Mouse (Mus musculus): ENCODE data around the gene Itgae. TPM values are rescaled to one million over a fixed set of nuclear protein-coding genes. Genes with fewer than 3 reads are reported as not detected.
"Not testable (repeated sequence)": the region's sequence is repeated elsewhere in the genome, so short reads cannot be mapped to it uniquely, and the experiment has no call there.

The Itgae gene
- polyA plus RNA-seq, 1 experiment from 2014 or later, result 0.28 TPM

DNA sequence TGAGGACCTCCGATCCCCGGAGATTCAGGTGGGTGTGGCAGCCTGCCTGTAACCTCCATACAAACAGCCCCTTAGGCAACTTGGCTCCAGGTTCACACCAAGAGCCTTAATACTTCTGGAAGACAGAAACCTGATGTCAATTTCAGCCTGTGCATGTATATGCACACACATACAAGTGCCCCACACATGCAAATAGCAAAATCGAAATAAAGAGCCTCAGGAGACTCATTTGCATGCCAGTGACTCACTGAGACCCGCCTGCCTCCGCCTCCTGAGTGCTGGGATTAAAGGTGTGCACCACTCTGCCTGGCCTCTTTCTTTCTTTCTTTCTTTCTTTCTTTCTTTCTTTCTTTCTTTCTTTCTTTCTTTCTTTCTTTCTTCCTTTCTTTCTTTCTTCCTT lies 8.5 kb downstream of the Itgae start:
- Histone ChIP-seq H3K4me1 (replicated peaks) (no peaks in the 10 kb centered on the region), H3K27ac (no peak overlapping the region), H3K36me3 (no peaks in the 10 kb centered on the region), H3K9me3 (no peaks in the 10 kb centered on the region), H3K9ac (replicated peaks) (no peak overlapping the region), H3K4me2 (replicated peaks) (no peak overlapping the region), H3K27me3 (no peaks in the 10 kb centered on the region), H3K4me3 (replicated peaks) (no peak overlapping the region)
- ATAC-seq, result no peak
- WGBS, result 73% methylated on average over 5 of the region's 5 CpGs

DNA sequence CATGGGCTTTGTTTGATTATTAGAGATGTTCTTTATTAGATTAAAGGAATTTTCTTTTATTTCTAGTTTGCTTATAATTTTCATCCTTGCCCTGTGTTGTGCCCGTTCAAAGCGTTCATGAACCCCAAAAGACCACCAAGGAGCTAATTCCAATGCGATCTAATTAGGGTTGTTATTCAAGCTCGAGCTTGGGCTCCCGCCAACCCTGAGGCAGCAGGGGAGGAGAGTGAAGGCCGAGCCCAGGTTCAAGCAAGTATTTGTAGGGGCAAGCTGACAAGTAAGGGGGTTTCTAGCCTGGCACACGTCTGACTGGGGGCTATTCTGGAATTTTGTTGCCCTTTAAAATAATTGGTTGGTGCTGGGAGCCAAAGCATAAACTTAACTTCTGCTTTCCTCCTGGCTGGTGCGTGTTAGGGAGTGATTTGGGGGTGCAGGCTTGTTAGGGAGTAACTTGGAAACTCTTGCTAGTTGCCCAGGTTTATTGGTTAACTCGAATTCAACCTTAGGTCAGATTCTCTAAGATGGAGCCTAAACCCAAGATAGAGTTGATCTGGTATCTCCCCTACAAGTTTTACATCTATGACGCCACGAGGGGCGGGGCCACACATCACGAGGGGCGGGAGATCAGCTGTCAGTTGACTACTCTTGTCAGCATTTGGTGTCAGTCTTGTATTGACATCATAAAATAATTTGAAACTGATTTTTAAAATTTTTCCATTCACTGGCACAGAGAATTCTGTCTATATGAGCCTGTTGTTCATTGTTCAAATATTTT lies 9.8 kb downstream of the Itgae start:
- Histone ChIP-seq H3K27me3 (no peaks in the 10 kb centered on the region), H3K9ac (replicated peaks) (no peak overlapping the region), H3K27ac (no peak overlapping the region), H3K4me3 (replicated peaks) (no peak overlapping the region), H3K9me3 (no peaks in the 10 kb centered on the region), H3K4me1 (replicated peaks) (no peaks in the 10 kb centered on the region), H3K4me2 (replicated peaks) (no peak overlapping the region), H3K36me3 (no peaks in the 10 kb centered on the region)
- 68% methylated on average over 14 of the region's 14 CpGs for WGBS
- no peak for ATAC-seq

DNA sequence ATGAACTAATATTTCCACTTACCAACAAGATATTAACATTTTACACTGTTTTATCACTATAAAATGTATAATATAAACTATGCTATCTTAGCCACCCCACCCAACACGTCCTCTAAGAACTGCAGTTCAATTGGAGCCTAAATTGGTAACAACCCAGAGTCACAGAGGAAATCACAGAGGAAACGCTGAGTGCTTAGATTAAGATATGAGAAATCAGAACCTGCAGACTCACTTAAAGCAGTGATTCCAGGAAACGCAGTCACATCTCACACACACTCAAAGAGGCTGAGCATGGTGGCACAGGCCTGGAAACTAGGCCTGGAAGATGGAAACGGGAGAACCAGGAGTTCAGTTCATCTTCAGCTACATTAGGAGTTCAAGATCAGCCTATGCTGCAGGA lies 10.9 kb downstream of the Itgae start:
- Histone ChIP-seq H3K9me3 (no peaks in the 10 kb centered on the region), H3K27me3 (no peaks in the 10 kb centered on the region), H3K9ac (replicated peaks) (no peak overlapping the region), H3K4me2 (replicated peaks) (no peak overlapping the region), H3K4me1 (replicated peaks) (no peaks in the 10 kb centered on the region), H3K36me3 (no peaks in the 10 kb centered on the region), H3K27ac (no peak overlapping the region), H3K4me3 (replicated peaks) (no peak overlapping the region)
- WGBS, result 89% methylated on average over 4 of the region's 4 CpGs
- no peak for ATAC-seq

DNA sequence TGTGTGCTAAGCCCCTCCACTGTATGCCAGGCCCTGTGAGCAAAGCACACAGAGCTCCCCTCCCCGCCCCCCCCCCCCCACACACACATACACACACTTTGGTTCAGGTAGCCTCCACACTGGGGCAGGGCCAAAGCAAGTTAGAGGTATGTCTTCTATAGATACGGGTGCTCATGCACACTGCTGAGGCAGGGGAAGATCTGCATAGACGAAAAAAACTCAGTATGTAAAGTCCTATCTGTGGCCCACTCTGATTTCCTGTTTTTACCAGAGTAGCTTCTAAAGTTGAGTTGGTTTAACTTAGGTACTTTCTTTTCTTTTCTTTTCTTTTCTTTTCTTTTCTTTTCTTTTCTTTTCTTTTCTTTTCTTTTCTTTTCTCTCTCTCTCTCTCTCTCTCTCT lies 14.9 kb downstream of the Itgae start:
- H3K4me1 ChIP-seq (replicated peaks), result no peaks in the 10 kb centered on the region
- no peaks in the 10 kb centered on the region for H3K27me3 ChIP-seq
- no peaks in the 10 kb centered on the region for H3K36me3 ChIP-seq
- 62% methylated on average over 3 of the region's 3 CpGs for WGBS
- no peak overlapping the region for H3K9ac ChIP-seq (replicated peaks)
- ATAC-seq, result no peak
- H3K9me3 ChIP-seq, result no peaks in the 10 kb centered on the region
- no peak overlapping the region for H3K4me2 ChIP-seq (replicated peaks)
- no peak overlapping the region for H3K27ac ChIP-seq
- H3K4me3 ChIP-seq (replicated peaks), result no peak overlapping the region

DNA sequence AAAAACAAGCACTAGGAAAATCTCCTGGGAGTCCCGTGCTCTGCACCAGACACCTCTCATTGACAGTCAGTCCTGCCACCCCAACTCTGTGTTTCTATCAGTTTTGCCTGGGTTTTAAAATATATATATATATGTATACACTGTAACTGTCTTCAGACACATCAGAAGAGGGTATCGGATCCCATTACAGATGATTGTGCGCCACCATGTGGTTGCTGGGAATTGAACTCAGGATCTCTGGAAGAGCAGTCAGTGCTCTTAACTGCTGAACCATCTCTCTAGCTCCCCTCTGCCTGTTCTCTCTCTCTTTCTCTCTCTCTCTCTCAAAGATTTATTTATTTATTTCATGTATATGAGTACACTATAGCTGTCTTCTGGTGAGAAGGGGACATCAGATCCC lies 17.0 kb downstream of the Itgae start:
- not testable (repeated sequence) for H3K4me3 ChIP-seq (replicated peaks); H3K9ac ChIP-seq (replicated peaks); H3K9me3 ChIP-seq; H3K4me1 ChIP-seq (replicated peaks); H3K4me2 ChIP-seq (replicated peaks); H3K27ac ChIP-seq; H3K27me3 ChIP-seq; ATAC-seq; H3K36me3 ChIP-seq
- WGBS, result 35% methylated on average over 3 of the region's 3 CpGs

DNA sequence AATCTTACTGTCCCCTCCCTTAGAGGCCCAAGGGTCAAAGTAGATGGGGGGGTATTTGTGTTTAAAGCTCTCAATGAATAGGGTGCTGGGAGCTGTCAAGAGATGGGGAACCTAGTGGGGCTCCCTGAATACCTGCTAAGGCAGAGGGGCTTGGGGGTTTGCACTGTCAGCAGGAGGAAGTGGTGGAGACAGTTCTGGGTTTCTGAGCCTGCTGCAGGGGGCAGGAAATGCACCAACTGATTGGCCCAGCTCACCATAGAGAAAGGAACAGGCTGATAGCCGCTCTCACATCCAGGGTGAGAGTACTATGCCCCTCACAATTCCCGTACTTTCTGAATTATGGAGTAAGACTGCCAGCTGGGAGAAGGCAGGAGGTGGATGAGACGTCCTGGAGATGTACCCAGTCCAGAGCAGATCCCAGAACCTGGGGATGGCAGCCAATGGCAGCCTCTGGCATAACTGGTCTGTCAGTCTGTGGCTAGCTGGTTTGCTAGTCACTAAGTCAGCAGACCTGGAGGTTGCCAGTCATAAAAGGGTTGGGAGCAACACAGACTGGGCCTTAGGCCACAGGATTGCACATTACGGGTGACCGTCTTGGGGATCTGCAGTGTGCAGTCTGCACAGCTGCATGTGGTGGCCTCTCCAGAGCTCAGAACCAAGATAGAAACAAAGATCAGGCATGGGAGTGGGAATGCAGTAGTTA lies 18.0 kb downstream of the Itgae start:
- Histone ChIP-seq H3K27me3 (no peaks in the 10 kb centered on the region), H3K27ac (no peak overlapping the region), H3K4me3 (replicated peaks) (no peak overlapping the region), H3K4me1 (replicated peaks) (no peaks in the 10 kb centered on the region), H3K9ac (replicated peaks) (no peak overlapping the region), H3K4me2 (replicated peaks) (no peak overlapping the region), H3K36me3 (no peaks in the 10 kb centered on the region), H3K9me3 (no peaks in the 10 kb centered on the region)
- WGBS, result 81% methylated on average over 5 of the region's 5 CpGs
- no peak for ATAC-seq

DNA sequence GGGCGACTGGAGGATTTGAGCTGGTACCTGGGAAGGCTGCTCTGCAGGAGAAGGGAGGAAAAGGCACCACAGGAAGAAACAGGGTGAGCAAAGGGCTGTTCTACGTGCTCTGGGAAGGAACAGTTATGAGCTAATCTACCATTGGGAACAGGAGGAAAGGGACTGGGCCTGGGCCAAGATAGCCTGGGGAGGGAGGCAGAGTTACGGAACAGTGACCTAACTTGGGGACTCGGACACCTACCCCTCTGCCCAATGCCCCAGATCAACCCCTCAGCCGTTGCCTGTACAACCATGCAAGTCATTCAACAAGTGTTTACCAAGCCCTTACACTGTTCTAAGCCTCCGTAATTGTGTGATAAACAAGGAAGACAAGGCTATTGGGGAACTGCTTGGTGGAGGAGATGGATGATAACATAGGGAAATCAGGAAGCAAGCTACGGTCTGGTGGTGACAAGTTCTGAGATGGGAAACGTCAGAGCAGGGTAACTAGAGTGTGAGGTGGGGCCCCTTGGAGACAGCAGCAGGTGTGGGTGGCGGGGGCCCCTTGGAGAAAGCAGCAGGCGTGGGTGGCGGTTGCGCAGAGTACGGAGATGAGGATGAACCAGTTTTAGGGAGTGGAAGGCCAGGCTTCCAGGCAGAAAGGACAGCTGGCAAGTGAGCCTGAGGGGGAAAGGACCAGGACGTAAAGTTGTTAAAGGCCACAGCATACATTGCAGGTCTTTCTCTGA lies 18.7 kb downstream of the Itgae start:
- 83% methylated on average over 14 of the region's 14 CpGs for WGBS
- Histone ChIP-seq H3K4me2 (replicated peaks) (no peak overlapping the region), H3K9ac (replicated peaks) (no peak overlapping the region), H3K9me3 (no peaks in the 10 kb centered on the region), H3K27ac (no peak overlapping the region), H3K4me3 (replicated peaks) (no peak overlapping the region), H3K36me3 (no peaks in the 10 kb centered on the region), H3K27me3 (no peaks in the 10 kb centered on the region), H3K4me1 (replicated peaks) (no peaks in the 10 kb centered on the region)
- no peak for ATAC-seq

DNA sequence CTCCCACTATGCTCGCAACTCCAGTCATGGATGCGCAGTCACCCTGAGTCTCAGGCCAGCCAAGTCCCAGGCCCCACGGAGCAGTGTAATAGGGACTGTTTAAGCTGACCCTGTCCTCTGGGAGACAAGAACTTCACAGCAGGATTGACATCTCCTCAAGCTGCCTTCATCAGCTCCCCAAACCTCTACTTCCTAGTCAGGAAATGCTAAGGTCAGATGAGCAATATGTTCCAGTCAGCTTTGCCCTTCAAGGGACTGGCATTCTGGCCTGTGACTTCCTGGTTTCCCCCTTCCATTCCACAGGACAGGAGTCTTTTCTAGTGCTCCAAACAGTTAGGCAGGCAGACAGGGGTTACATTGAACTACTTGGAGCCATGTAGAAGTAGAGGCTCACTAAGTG lies 19.6 kb downstream of the Itgae start:
- ATAC-seq, result no peak
- 90% methylated on average over 3 of the region's 3 CpGs for WGBS
- Histone ChIP-seq H3K27ac (no peak overlapping the region), H3K4me3 (replicated peaks) (no peak overlapping the region), H3K9ac (replicated peaks) (no peak overlapping the region), H3K36me3 (no peaks in the 10 kb centered on the region), H3K4me1 (replicated peaks) (no peaks in the 10 kb centered on the region), H3K27me3 (no peaks in the 10 kb centered on the region), H3K4me2 (replicated peaks) (no peak overlapping the region), H3K9me3 (no peaks in the 10 kb centered on the region)

DNA sequence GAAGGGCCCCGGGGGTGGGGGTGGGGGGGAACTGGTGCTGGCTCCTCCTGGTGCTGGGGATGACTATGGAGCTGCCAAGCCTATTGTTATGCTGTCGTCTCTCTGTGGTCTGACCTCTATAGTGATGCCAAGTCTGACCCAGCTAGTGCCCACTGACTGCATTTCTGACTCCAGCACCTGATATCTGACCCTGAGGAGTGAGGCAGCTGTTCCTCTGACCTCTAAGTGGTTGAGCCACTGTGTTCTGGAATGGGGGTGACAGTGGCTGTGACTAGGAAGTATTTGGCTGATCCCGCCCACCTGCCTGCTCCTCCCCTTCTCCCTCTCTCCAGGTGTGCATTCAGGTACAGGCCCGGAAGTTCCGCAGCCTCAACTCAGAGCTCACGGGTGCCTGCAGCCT lies 21.0 kb downstream of the Itgae start:
- no peak for ATAC-seq
- Histone ChIP-seq H3K27ac (no peak overlapping the region), H3K4me1 (replicated peaks) (no peaks in the 10 kb centered on the region), H3K4me3 (replicated peaks) (no peak overlapping the region), H3K9ac (replicated peaks) (no peak overlapping the region), H3K4me2 (replicated peaks) (no peak overlapping the region), H3K27me3 (no peaks in the 10 kb centered on the region), H3K9me3 (no peaks in the 10 kb centered on the region), H3K36me3 (no peaks in the 10 kb centered on the region)
- 69% methylated on average over 6 of the region's 6 CpGs for WGBS

DNA sequence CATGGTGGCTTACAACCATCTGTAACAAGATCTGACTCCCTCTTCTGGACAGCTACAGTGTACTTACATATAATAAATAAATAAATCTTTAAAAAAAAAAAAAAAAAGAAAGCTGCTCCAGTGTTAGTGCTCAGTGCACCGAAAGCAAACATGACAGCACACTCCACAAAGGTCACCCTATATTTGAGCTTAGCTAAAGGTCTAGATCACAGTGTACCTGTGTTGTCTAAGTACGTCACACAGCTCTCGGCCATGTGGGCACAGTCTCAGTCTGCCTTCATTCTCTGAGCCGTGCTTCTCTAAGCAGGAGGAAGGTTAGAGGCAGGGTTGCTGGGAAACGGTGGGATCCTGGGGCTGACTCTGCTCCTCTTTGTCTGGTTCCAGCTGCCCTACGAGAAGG lies 36.1 kb downstream of the Itgae start:
- Histone ChIP-seq H3K9ac (replicated peaks) (no peak overlapping the region), H3K27ac (no peak overlapping the region), H3K4me1 (replicated peaks) (no peaks in the 10 kb centered on the region), H3K9me3 (no peaks in the 10 kb centered on the region), H3K4me2 (replicated peaks) (no peak overlapping the region), H3K27me3 (no peaks in the 10 kb centered on the region), H3K36me3 (0 out of 2 replicates have a peak, but pooled peaks cover 4% of the 10 kb centered on the region), H3K4me3 (replicated peaks) (no peak overlapping the region)
- WGBS, result 89% methylated on average over 6 of the region's 6 CpGs
- ATAC-seq, result no peak

DNA sequence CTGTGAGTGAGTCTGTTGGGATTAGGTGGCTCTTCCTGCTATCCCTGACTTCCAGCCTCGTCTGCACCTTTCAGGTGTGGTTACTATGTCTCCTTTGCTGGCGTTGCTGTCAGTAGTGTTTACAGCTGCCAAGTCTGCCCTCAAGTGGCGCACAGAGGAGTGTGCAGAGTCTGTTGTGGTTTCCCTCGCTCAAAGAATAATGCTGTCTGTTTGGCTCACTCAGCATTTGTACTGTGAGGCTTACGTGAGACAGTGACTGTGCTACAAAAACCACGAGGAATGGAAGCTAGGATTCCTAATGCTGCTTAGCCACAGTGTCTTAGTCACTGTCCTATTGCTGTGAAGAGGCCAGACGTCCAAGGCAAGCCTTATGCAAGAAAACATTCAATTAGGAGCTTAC lies 40.6 kb downstream of the Itgae start:
- WGBS, result 85% methylated on average over 7 of the region's 7 CpGs
- ATAC-seq, result no peak

DNA sequence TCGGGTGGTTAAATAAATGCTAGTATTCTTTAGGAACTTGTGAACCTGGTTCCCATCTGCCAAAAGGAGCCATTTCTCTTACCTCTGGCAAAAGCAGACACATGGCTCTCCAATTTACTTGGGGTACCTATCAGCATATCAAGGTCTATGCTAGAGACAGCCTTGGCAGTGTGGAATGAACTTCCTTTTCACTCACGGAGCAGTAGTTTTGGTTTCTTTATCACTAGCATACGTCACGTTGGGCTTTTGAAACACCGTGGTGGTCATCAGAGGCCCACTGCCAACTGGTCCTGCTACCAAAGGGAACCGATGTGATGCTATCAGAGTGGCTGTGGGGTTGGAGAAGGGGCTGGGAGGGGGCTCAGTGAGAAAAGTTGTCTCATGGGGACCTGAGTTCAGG lies 42.6 kb downstream of the Itgae start:
- Histone ChIP-seq H3K36me3 (peaks cover 16% of the 10 kb centered on the region), H3K27ac (no peak overlapping the region), H3K4me2 (replicated peaks) (no peak overlapping the region), H3K9me3 (no peaks in the 10 kb centered on the region), H3K4me3 (replicated peaks) (no peak overlapping the region), H3K27me3 (no peaks in the 10 kb centered on the region), H3K9ac (replicated peaks) (no peak overlapping the region), H3K4me1 (replicated peaks) (peaks cover 25% of the 10 kb centered on the region)
- no peak for ATAC-seq
- WGBS, result 97% methylated on average over 6 of the region's 6 CpGs

More for the DNA sequence above, 40.6 kb downstream of the Itgae start:
- no peaks in the 10 kb centered on the region for H3K9me3 ChIP-seq
- H3K4me2 ChIP-seq (replicated peaks), result no peak overlapping the region
- peaks cover 16% of the 10 kb centered on the region for H3K36me3 ChIP-seq
- H3K4me1 ChIP-seq (replicated peaks), result peaks cover 7% of the 10 kb centered on the region
- no peaks in the 10 kb centered on the region for H3K27me3 ChIP-seq
- no peak overlapping the region for H3K27ac ChIP-seq
- H3K9ac ChIP-seq (replicated peaks), result no peak overlapping the region
- no peak overlapping the region for H3K4me3 ChIP-seq (replicated peaks)

All from midbrain, embryonic 13.5 days (tissue).